Mouse (Mus musculus): ENCODE results near the gene Ythdf1.

DNA sequence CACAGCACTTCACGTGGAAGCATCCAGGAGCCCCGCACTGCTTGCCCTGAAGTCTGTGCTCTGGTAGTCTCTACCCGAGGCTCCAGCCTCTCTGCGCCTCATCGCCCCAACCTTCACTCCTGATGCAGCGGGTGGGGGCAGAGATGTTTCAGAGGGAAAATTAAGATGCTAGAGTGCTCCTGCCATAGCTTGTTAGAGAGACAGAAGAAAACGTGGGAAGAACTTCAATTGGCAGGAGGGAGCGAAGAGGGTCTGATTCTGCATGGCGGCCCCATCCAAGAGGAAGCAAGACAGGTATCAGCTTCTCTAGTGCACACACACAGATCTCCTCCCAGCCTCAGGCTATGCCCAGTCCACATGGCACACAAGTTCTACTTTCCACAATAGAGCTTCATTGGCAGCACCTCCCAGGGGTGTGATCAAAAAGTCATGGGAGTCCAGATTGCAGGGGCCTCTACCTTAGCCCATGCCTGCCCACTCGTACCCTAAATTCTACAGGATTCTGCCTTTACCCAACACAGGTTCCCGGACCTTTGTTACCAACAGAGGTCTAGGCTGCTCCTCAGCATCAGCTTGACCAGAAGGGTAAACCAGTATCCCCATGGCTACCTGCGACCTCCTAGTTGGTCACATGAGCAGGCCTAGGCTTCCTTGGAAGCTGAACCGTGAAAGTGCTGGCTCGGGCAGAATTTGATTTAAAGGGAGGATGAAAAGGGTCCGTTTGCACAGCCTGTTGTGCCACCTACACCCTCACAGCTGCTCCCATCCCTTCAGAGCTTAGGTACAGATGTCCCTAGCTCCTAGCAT, 23.7 kb downstream of the Ythdf1 start:
- TF ChIP-seq CTCF (IDR thresholded peaks at IDR 0.05; ENCODE audit: borderline replicate concordance, control insufficient read depth, extremely low read depth, insufficient read depth, low read length, poor library complexity), result no peak
- no peak for TF ChIP-seq POLR2A (IDR thresholded peaks at IDR 0.05; ENCODE audit: control insufficient read depth, extremely low read depth, insufficient read depth, low read length, poor library complexity)
